Mouse (Mus musculus) erythroblast, embryonic 14.5 days (primary cell): ENCODE results near the gene Cds2.

Source experiments
- GATA1 ChIP-seq: IDR thresholded peaks from 2 replicates; pipeline ENCODE4 v1.6.1; 2012; ENCODE audit warnings: low read length, inconsistent platforms, mixed read lengths
- TAL1 ChIP-seq: IDR thresholded peaks from 3 replicates; pipeline ENCODE4 v1.6.1; 2012; ENCODE audit warnings: low read length, inconsistent platforms, mixed read lengths

DNA sequence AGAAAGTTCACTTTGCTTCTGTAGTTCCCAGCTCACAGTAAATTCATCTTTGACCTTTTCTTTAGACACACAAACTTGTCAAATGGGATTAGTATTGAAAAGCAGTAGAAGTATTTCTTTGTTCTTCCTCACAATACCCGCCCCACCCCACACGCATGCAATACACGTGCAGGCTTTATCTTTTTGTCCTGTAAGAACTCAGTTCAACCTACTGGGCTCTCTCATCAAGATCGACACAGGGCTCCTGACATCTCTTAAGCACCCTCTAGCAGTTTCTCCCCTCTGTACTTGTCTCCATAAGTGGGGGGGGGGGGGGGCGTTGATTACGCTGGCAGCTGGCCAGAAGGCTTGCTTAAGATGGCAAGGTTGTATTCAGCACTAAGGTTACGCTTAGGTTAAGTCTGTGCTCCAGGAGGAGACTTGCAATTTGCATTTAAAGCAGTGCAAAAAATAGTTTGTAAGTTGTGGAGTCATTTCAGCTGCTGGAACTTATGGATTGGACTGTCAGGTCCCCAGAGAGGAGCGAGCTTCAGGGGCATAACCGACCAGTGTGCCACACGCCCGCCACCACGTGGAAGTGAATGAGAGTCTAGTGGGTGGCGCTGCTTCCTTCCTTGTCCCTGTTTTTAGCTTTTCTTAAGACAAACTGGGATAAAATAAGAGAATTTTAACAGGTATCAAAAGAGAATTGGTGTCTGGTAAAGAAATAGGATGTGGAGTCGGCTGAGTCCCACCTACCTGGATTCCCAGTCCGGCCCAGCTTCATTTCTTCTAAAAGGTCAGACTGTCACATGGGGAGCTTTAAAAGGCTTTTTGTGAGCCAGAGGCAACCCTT lies 20.5 kb downstream of the Cds2 start:
- TF ChIP-seq TAL1 = no peak
- TF ChIP-seq GATA1 = no peak
